Mouse (Mus musculus) stomach, embryonic 15.5 days (tissue): Measurements from ENCODE around the gene Fkbpl. TPM values are rescaled to one million over a fixed set of nuclear protein-coding genes. Genes with fewer than 3 reads are reported as not detected.
A peak's percentile ranks its signal among the peaks of the same experiment; 100 is the strongest.

Experiments used
- ATAC-seq: fragments of 200-750 bp; cut with Nextera tagmentation; 2 replicates; pipeline ENCODE4 v1.8.0; 2017; ENCODE audit warnings: low read depth, moderate number of reproducible peaks, moderate TSS enrichment; ENCODE audit not compliant: insufficient read depth, low FRiP score
- H3K27ac ChIP-seq: fragments of 300-500 bp; sonication (generic); 2 replicates; pipeline ENCODE4 v1.5.1; 2015; ENCODE audit warnings: mild to moderate bottlenecking, inconsistent platforms
- H3K27me3 ChIP-seq: fragments of 300-500 bp; sonication (generic); replicated peaks from 2 replicates; pipeline ENCODE4 v1.6.1; 2015; ENCODE audit warnings: inconsistent platforms
- H3K36me3 ChIP-seq: fragments of 300-500 bp; sonication (generic); 2 replicates; pipeline ENCODE4 v1.6.1; 2015; ENCODE audit warnings: inconsistent platforms
- H3K4me1 ChIP-seq: fragments of 300-500 bp; sonication (generic); 2 replicates; pipeline ENCODE4 v1.6.1; 2015; ENCODE audit warnings: inconsistent platforms
- H3K4me2 ChIP-seq: fragments of 300-500 bp; sonication (generic); 2 replicates; pipeline ENCODE4 v1.6.1; 2015; ENCODE audit warnings: mild to moderate bottlenecking, inconsistent platforms
- H3K4me3 ChIP-seq: fragments of 300-500 bp; sonication (generic); replicated peaks from 2 replicates; pipeline ENCODE4 v1.5.1; 2015; ENCODE audit warnings: inconsistent platforms
- H3K9ac ChIP-seq: fragments of 300-500 bp; sonication (generic); 2 replicates; pipeline ENCODE4 v1.6.1; 2015; ENCODE audit warnings: inconsistent platforms
- H3K9me3 ChIP-seq: fragments of 300-500 bp; sonication (generic); 2 replicates; pipeline ENCODE4 v1.6.1; 2016; ENCODE audit warnings: inconsistent platforms
- WGBS: fragments of 180-500 bp; shearing (Covaris S2); methylation state at CpG from one replicate; pipeline ENCODE4 v1.1.7; 2015; 5-methylcytosine and 5-hydroxymethylcytosine counted together
- polyA plus RNA-seq: library from polyadenylated mRNA; unstranded; fragments of >200 nt; fragmentation: Nextera tagmentation; extraction: Ambion mirVana; gene quantifications from 2 replicates; pipeline ENCODE4 v1.2.1, GENCODE M21; 2015

Gene Fkbpl
- polyA plus RNA-seq, 1 experiment from 2014 or later = 14.5 TPM

DNA sequence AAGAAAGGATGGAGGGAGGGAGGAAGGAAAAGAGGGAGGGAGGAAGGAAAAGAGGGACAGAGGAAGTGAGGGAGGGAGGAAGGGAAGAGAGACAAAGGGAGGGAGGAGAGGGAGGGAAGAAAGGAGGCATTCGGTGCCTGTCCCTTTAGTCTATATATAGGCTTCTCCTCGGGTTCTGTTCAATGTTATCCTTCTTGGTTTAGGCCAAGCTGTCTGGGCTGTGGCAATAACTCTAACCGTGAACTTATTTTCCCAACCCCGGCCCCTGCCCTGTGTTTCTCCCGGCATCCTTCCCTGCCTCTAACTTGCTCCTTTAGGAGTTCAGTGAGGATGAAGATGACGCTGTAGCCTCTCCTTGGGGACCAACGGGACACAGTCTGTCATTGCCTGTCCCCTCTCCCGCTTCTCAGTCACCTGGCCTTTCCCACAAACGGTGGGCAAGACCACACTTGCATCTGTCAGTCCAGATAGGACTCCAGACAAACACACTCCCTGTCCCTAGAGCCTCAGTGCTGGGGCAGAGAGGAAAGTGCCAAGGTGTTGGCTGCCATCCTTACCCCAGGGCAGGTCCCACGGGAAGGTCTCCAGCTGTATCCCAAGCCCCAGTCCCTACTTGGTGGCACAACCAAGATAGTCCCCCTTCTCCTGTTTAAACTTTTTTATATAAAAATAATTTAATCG is 30.1 kb downstream of the Fkbpl start:
- Histone ChIP-seq H3K4me3 (no peak overlapping the region), H3K4me2 (no peak overlapping the region), H3K27ac (peak overlapping the region; percentile 67), H3K36me3 (no peaks in the 10 kb centered on the region), H3K27me3 (peaks cover 53% of the 10 kb centered on the region), H3K4me1 (peaks cover 21% of the 10 kb centered on the region), H3K9me3 (no peaks in the 10 kb centered on the region), H3K9ac (no peak overlapping the region)
- ATAC-seq = peak; percentile 41; the same call in 1 of the 2 replicates
- WGBS = 46% methylated on average over 11 of the region's 11 CpGs

GRCm38 (mm10) chr17:34675205-34676092 is 30.9 kb downstream of the Fkbpl start:
- H3K27ac ChIP-seq = peak overlapping the region; percentile 67
- ATAC-seq = no peak
- 53% methylated on average over 13 of the region's 13 CpGs for WGBS

GRCm38 (mm10) chr17:34676093-34676460 is 31.5 kb downstream of the Fkbpl start:
- no peak overlapping the region for H3K4me2 ChIP-seq
- H3K4me3 ChIP-seq = no peak overlapping the region
- peak overlapping the region; percentile 67; the same call in 1 of the 2 replicates for H3K27ac ChIP-seq
- H3K9ac ChIP-seq = no peak overlapping the region
- peaks cover 47% of the 10 kb centered on the region for H3K27me3 ChIP-seq
- H3K9me3 ChIP-seq = no peaks in the 10 kb centered on the region
- H3K4me1 ChIP-seq = peaks cover 22% of the 10 kb centered on the region
- H3K36me3 ChIP-seq = no peaks in the 10 kb centered on the region
- WGBS = 74% methylated on average over 6 of the region's 6 CpGs
- ATAC-seq = no peak

More at GRCm38 (mm10) chr17:34675205-34676092, 30.9 kb downstream of the Fkbpl start:
- Histone ChIP-seq H3K4me3 (no peak overlapping the region), H3K9ac (no peak overlapping the region), H3K27me3 (peaks cover 53% of the 10 kb centered on the region), H3K4me1 (peaks cover 21% of the 10 kb centered on the region), H3K4me2 (no peak overlapping the region), H3K36me3 (no peaks in the 10 kb centered on the region), H3K9me3 (no peaks in the 10 kb centered on the region)

DNA sequence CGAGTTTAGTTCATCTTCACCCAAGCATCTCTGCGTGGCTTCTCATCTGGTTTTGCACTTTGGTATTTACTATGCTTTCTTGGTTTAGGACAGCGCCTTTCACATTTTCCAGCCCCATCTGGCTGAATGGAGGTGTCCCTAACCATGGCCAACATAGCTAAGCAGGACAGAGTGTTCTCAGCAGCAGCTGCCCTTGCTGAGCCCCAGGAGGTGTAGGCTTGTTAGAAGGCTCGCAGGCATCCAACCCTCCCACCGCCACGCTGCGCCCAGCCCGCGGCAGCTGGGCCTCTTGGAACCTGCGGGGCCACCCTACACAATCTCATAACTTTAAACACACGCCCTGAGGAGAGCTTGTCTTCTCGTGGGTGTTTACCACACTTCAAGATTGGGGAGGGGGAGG is 32.1 kb downstream of the Fkbpl start:
- ATAC-seq = no peak
- H3K4me3 ChIP-seq = no peak overlapping the region
- H3K27me3 ChIP-seq = peaks cover 41% of the 10 kb centered on the region
- H3K4me2 ChIP-seq = no peak overlapping the region
- WGBS = 59% methylated on average over 12 of the region's 12 CpGs
- no peak overlapping the region for H3K9ac ChIP-seq
- peaks cover 22% of the 10 kb centered on the region for H3K4me1 ChIP-seq
- no peak overlapping the region for H3K27ac ChIP-seq
- no peaks in the 10 kb centered on the region for H3K36me3 ChIP-seq
- no peaks in the 10 kb centered on the region for H3K9me3 ChIP-seq

- 83% methylated on average over 26 of the region's 26 CpGs for WGBS
- Histone ChIP-seq H3K27me3 (peaks cover 20% of the 10 kb centered on the region; the same call in 1 of the 2 replicates), H3K4me1 (peaks cover 33% of the 10 kb centered on the region), H3K9ac (no peak overlapping the region), H3K27ac (no peak overlapping the region), H3K9me3 (no peaks in the 10 kb centered on the region), H3K36me3 (no peaks in the 10 kb centered on the region), H3K4me2 (no peak overlapping the region), H3K4me3 (no peak overlapping the region)
- no peak for ATAC-seq
These were observed 35.6 kb downstream of the Fkbpl start for GRCm38 (mm10) chr17:34680191-34680590.

- Histone ChIP-seq H3K4me2 (no peak overlapping the region), H3K36me3 (no peaks in the 10 kb centered on the region), H3K27me3 (peaks cover 20% of the 10 kb centered on the region; the same call in 1 of the 2 replicates), H3K9ac (no peak overlapping the region), H3K9me3 (no peaks in the 10 kb centered on the region), H3K4me3 (no peak overlapping the region), H3K4me1 (peaks cover 37% of the 10 kb centered on the region), H3K27ac (no peak overlapping the region)
- ATAC-seq = no peak
- 80% methylated on average over 4 of the region's 4 CpGs for WGBS
These were observed 36.1 kb downstream of the Fkbpl start for GRCm38 (mm10) chr17:34680621-34681020.

- no peak overlapping the region for H3K4me3 ChIP-seq
- no peak for ATAC-seq
- H3K27me3 ChIP-seq = peaks cover 17% of the 10 kb centered on the region; the same call in 1 of the 2 replicates
- no peak overlapping the region for H3K9ac ChIP-seq
- H3K27ac ChIP-seq = 0 out of 2 replicates have a peak overlapping the region, but pooled peaks have one; percentile 16
- 56% methylated on average over 17 of the region's 17 CpGs for WGBS
- H3K36me3 ChIP-seq = no peaks in the 10 kb centered on the region
- no peaks in the 10 kb centered on the region for H3K9me3 ChIP-seq
- no peak overlapping the region for H3K4me2 ChIP-seq
- peaks cover 37% of the 10 kb centered on the region for H3K4me1 ChIP-seq
These were observed 36.6 kb downstream of the Fkbpl start for GRCm38 (mm10) chr17:34681132-34681571.

- 63% methylated on average over 11 of the region's 11 CpGs for WGBS
- Histone ChIP-seq H3K9ac (no peak overlapping the region), H3K4me2 (no peak overlapping the region)
These were observed 37.4 kb downstream of the Fkbpl start for GRCm38 (mm10) chr17:34681881-34682536.

DNA sequence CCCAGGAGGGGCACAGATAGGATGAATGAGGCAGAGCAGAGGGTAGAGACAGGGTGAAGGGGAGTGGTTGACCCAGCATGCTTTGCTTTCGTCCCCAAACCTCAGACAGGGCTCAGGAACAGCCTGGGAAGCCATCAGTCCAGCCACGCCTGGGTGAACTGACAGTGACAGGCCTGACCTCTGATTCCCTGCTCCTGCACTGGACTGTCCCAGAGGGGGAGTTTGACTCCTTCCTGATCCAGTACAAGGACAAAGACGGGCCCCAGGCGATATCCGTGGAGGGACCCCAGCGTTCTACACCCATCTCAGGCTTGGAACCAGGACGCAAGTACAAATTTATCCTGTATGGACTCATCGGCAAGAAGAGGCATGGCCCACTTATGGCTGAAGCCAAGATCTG is 38.6 kb downstream of the Fkbpl start:
- WGBS = 85% methylated on average over 8 of the region's 8 CpGs
- ATAC-seq = no peak
- H3K27ac ChIP-seq = no peak overlapping the region

More at GRCm38 (mm10) chr17:34681881-34682536, 37.4 kb downstream of the Fkbpl start:
- Histone ChIP-seq H3K9me3 (no peaks in the 10 kb centered on the region), H3K36me3 (no peaks in the 10 kb centered on the region), H3K4me3 (no peak overlapping the region), H3K4me1 (peaks cover 37% of the 10 kb centered on the region), H3K27me3 (peaks cover 14% of the 10 kb centered on the region; the same call in 1 of the 2 replicates), H3K27ac (no peak overlapping the region)
- ATAC-seq = no peak

GRCm38 (mm10) chr17:34683686-34684220 is 39.2 kb downstream of the Fkbpl start:
- Histone ChIP-seq H3K4me1 (peaks cover 37% of the 10 kb centered on the region), H3K27me3 (peaks cover 14% of the 10 kb centered on the region; the same call in 1 of the 2 replicates), H3K9me3 (no peaks in the 10 kb centered on the region), H3K27ac (peak overlapping the region; percentile 63), H3K9ac (no peak overlapping the region), H3K4me2 (no peak overlapping the region), H3K36me3 (no peaks in the 10 kb centered on the region), H3K4me3 (no peak overlapping the region)
- 69% methylated on average over 10 of the region's 10 CpGs for WGBS
- no peak for ATAC-seq

More for the DNA sequence above, 38.6 kb downstream of the Fkbpl start:
- Histone ChIP-seq H3K4me2 (no peak overlapping the region), H3K9me3 (no peaks in the 10 kb centered on the region), H3K36me3 (no peaks in the 10 kb centered on the region), H3K9ac (no peak overlapping the region), H3K4me3 (no peak overlapping the region), H3K27me3 (peaks cover 14% of the 10 kb centered on the region; the same call in 1 of the 2 replicates), H3K4me1 (peaks cover 37% of the 10 kb centered on the region)

DNA sequence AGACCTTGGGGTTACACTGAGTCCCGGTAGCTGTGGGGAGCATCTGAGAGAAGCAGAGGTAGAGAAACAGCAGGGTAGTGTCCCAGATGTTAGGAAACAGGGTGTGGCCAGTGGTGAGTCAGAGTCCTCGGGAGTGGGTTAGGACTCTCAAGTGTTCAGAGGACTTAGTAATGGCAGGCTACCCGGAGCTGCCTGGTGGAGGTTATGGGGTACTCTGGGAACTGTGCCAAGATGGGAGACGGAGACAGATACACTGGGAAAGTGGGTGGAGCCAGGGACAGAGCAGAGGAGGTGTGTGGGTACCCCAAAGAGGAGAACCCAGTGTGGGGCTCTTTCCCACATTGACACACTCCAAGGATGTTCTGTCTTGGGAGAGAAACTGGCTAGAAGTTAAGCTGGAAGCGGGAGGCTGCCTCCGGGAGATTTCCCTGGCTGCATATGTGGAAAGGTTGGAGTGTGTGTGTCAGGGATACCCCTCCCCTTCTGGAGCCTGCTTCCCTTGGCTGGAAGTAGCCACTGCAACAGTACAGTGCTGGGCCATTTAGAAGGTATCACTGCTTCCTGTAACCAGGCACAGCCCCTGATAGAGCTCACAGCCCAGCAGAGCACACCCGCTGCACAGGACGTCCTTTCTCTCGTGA is 39.8 kb downstream of the Fkbpl start:
- H3K4me1 ChIP-seq = peaks cover 37% of the 10 kb centered on the region
- WGBS = 39% methylated on average over 9 of the region's 9 CpGs
- peak; percentile 34; the same call in 1 of the 2 replicates for ATAC-seq
- no peaks in the 10 kb centered on the region for H3K36me3 ChIP-seq
- no peak overlapping the region for H3K4me2 ChIP-seq
- H3K27ac ChIP-seq = peak overlapping the region; percentile 63
- peaks cover 11% of the 10 kb centered on the region; the same call in 1 of the 2 replicates for H3K27me3 ChIP-seq
- H3K9me3 ChIP-seq = no peaks in the 10 kb centered on the region
- no peak overlapping the region for H3K9ac ChIP-seq
- H3K4me3 ChIP-seq = no peak overlapping the region
